Mouse (Mus musculus): ENCODE measurements around the gene Ifitm5. TPM values are rescaled to one million over a fixed set of nuclear protein-coding genes. Genes with fewer than 3 reads are reported as not detected.

The Ifitm5 gene
- total and polyA plus RNA-seq, 3 experiments: 0.31 to 1.1 TPM; not detected in 1

DNA sequence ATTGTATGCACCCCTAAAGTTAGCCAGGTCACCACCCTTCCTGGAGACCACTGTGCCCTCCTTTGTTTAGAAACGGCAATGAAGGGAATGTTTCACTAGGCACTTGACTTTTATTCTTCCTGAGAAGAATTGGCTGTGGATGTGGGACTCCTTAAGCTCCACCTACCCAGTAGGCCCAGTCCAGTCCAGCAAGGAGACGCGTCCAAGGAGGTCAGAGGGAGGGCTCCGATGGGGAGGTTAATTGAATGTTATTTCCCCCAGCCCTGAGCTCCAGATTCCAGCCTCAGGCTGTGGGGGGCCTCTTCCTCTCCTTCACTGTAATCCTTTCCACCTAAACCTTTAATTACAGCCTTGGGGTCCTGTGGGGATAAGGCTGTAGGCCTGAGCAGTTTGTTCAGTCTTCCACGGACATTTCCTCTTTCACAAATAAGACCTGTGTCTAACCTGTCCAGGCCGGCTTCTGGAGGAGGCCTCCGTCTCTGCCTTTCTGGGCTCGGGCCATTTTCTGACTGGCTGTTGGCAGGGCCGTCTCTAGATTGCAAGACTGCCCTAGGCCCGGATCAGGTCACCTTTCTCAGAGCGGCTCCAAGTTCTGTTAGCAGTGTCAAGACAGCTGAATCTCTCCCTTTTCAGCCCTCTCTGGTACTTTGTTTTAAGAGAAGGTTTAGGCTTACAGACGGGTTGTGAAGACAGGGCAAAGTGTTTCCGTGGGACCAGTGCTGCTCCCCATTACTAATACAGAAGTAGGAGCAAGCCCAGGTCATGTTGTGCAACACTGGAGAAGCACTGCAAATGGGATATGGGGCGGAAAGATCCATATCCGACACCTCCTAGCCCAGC is 47.8 kb downstream of the Ifitm5 start:
- Histone ChIP-seq H3K9me3 (replicated peaks; ENCODE audit: insufficient read depth, low read length) (no peaks in the 10 kb centered on the region), H3K79me2 (ENCODE audit: control insufficient read depth, insufficient read depth, low read length, poor library complexity) (no peaks in the 10 kb centered on the region), H3K4me1 (ENCODE audit: control insufficient read depth in 1 of 2, insufficient read depth in 2 of 2, low read length in 2 of 2) (no peaks in the 10 kb centered on the region), H3K27me3 (ENCODE audit: control insufficient read depth in 1 of 2, insufficient read depth in 2 of 2, low read length in 2 of 2) (no peaks in the 10 kb centered on the region), H3K27ac (ENCODE audit: control insufficient read depth, low read depth, low read length) (no peak overlapping the region), H3K4me3 (ENCODE audit: control insufficient read depth in 1 of 2, insufficient read depth in 1 of 2, low read depth in 2 of 2, low read length in 2 of 2) (no peak overlapping the region), H3K9ac (ENCODE audit: control insufficient read depth, low read depth, low read length, poor library complexity, severe bottlenecking) (no peak overlapping the region), H3K36me3 (ENCODE audit: control insufficient read depth in 1 of 2, insufficient read depth in 2 of 2, low read length in 2 of 2) (no peaks in the 10 kb centered on the region)
- no peak for DNase-seq (ENCODE audit: low read depth, low spot score)
- TF ChIP-seq E2F4 (IDR thresholded peaks at IDR 0.05; ENCODE audit: borderline replicate concordance, low read depth, low read length) (no peak), JUND (IDR thresholded peaks at IDR 0.05; ENCODE audit: low read depth, low read length) (no peak), UBTF (IDR thresholded peaks at IDR 0.05; ENCODE audit: borderline replicate concordance, insufficient read depth, low read depth, low read length) (no peak), SMC3 (IDR thresholded peaks at IDR 0.05; ENCODE audit: low read depth, low read length) (no peak), KAT2A (conservative IDR thresholded peaks at IDR 0.05; ENCODE audit: low read depth, low read length) (no peak), NRF1 (IDR thresholded peaks at IDR 0.05; ENCODE audit: insufficient read depth, low read depth, low read length, poor library complexity, severe bottlenecking) (no peak), MXI1 (IDR thresholded peaks at IDR 0.05; ENCODE audit: low read depth, low read length) (no peak), MYC (IDR thresholded peaks at IDR 0.05; ENCODE audit: low read depth, low read length) (no peak), SIN3A (IDR thresholded peaks at IDR 0.05; ENCODE audit: low read length) (no peak), USF2 (IDR thresholded peaks at IDR 0.05; ENCODE audit: borderline replicate concordance in 1 of 2, insufficient read depth in 1 of 2, low read depth in 1 of 2, low read length in 2 of 2) (no peak)

DNA sequence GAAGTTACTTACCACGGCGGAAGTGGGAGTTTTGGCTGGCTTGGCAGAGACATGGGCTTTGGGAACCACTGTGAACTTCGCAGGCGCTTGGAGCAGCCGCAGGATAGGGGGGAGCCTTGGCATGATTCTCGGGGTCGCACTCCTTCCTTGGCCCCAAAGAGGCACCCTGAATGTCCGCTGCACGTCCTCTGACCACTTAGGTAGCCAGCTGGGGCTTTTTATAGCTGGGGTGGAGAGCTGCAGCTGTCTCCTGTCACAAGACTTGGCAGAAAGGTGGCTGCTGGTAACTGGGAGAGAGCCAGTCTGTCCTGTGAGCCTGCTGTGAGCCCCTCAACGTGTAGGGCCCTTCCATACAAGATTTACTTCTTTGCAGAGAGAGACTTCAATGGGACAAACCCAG is 49.9 kb downstream of the Ifitm5 start, which contains the start of gene Cox8b:
TSS of gene Cox8b (minus strand) at position 227 of the 400 bp plus-strand sequence.
- no peaks in the 10 kb centered on the region for H3K27me3 ChIP-seq (ENCODE audit: control insufficient read depth in 1 of 2, insufficient read depth in 2 of 2, low read length in 2 of 2)
- H3K79me2 ChIP-seq (ENCODE audit: control insufficient read depth, insufficient read depth, low read length, poor library complexity): no peaks in the 10 kb centered on the region
- no peaks in the 10 kb centered on the region for H3K9me3 ChIP-seq (replicated peaks; ENCODE audit: insufficient read depth, low read length)
- no peak for TF ChIP-seq E2F4 (IDR thresholded peaks at IDR 0.05; ENCODE audit: borderline replicate concordance, low read depth, low read length)
- TF ChIP-seq MYB (IDR thresholded peaks at IDR 0.05; ENCODE audit: low read depth, low read length): no peak
- TF ChIP-seq TCF12 (IDR thresholded peaks at IDR 0.05; ENCODE audit: low read depth, low read length): no peak
- no peaks in the 10 kb centered on the region for H3K4me1 ChIP-seq (ENCODE audit: control insufficient read depth in 1 of 2, insufficient read depth in 2 of 2, low read length in 2 of 2)
- DNase-seq (ENCODE audit: low read depth, low spot score): no peak
- no peak within 1 kb of the TSS for H3K4me3 ChIP-seq (ENCODE audit: control insufficient read depth in 1 of 2, insufficient read depth in 1 of 2, low read depth in 2 of 2, low read length in 2 of 2)
- no peak within 1 kb of the TSS for H3K27ac ChIP-seq (ENCODE audit: control insufficient read depth, low read depth, low read length)
- H3K36me3 ChIP-seq (ENCODE audit: control insufficient read depth in 1 of 2, insufficient read depth in 2 of 2, low read length in 2 of 2): no peaks in the 10 kb centered on the region
- H3K9ac ChIP-seq (ENCODE audit: control insufficient read depth, low read depth, low read length, poor library complexity, severe bottlenecking): no peak within 1 kb of the TSS

DNA sequence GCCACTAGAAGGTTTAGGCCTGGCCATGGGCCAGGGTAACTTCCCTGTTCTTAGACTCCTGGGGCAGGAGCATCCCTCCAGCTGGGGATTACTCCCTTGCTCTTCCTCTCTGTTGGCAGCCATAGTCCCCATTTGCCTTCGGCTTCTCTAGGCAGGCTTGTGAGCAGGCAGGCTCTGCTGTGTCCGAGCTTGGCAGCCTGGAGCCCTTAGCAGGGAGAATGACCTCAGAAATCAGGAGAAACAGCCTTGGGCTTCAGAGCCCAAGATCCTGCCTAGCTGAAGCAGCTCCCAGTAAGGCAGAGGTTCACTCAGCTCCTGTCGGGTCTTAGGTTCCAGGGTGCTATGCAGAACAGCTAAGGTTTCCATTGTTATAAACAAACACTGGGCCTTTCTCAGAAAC is 51.0 kb downstream of the Ifitm5 start:
- TF ChIP-seq UBTF (IDR thresholded peaks at IDR 0.05; ENCODE audit: borderline replicate concordance, insufficient read depth, low read depth, low read length) (no peak), GABPA (IDR thresholded peaks at IDR 0.05; ENCODE audit: low read depth, low read length) (no peak), POLR2AphosphoS2 (IDR thresholded peaks at IDR 0.05; ENCODE audit: low read length) (no peak), MYB (IDR thresholded peaks at IDR 0.05; ENCODE audit: low read depth, low read length) (no peak), TBP (IDR thresholded peaks at IDR 0.05; ENCODE audit: low read depth, low read length) (no peak), MEF2A (IDR thresholded peaks at IDR 0.05; ENCODE audit: extremely low read depth, insufficient replicate concordance, low read depth, low read length, poor library complexity, severe bottlenecking) (no peak), SIN3A (IDR thresholded peaks at IDR 0.05; ENCODE audit: low read length) (no peak), ZC3H11A (IDR thresholded peaks at IDR 0.05; ENCODE audit: low read depth, low read length) (no peak), GATA1 (IDR thresholded peaks at IDR 0.05; ENCODE audit: low read depth, low read length) (no peak), RCOR1 (IDR thresholded peaks at IDR 0.05; ENCODE audit: low read depth, low read length) (no peak), NELFE (IDR thresholded peaks at IDR 0.05; ENCODE audit: low read depth, low read length) (no peak), EP300 (IDR thresholded peaks at IDR 0.05; ENCODE audit: low read depth in 1 of 2, low read length in 2 of 2) (no peak)
- H3K9me3 ChIP-seq (replicated peaks; ENCODE audit: insufficient read depth, low read length): no peaks in the 10 kb centered on the region
- no peak overlapping the region for H3K4me3 ChIP-seq (ENCODE audit: control insufficient read depth in 1 of 2, insufficient read depth in 1 of 2, low read depth in 2 of 2, low read length in 2 of 2)
- no peaks in the 10 kb centered on the region for H3K27me3 ChIP-seq (ENCODE audit: control insufficient read depth in 1 of 2, insufficient read depth in 2 of 2, low read length in 2 of 2)
- no peak for DNase-seq (ENCODE audit: low read depth, low spot score)
- no peaks in the 10 kb centered on the region for H3K79me2 ChIP-seq (ENCODE audit: control insufficient read depth, insufficient read depth, low read length, poor library complexity)
- no peak overlapping the region for H3K9ac ChIP-seq (ENCODE audit: control insufficient read depth, low read depth, low read length, poor library complexity, severe bottlenecking)
- no peaks in the 10 kb centered on the region for H3K4me1 ChIP-seq (ENCODE audit: control insufficient read depth in 1 of 2, insufficient read depth in 2 of 2, low read length in 2 of 2)
- no peaks in the 10 kb centered on the region for H3K36me3 ChIP-seq (ENCODE audit: control insufficient read depth in 1 of 2, insufficient read depth in 2 of 2, low read length in 2 of 2)
- H3K27ac ChIP-seq (ENCODE audit: control insufficient read depth, low read depth, low read length): no peak overlapping the region
